Mouse (Mus musculus) midbrain, embryonic 15.5 days (tissue): ENCODE measurements at regions not wholly inside any gene's neighbourhood (a gene's known extent, or its start where the extent isn't known, plus 50 kb on each side); places are given as distances from the start of the nearest gene placed in this dataset.
"Not testable (repeated sequence)": the region's sequence is repeated elsewhere in the genome, so short reads cannot be mapped to it uniquely, and the experiment has no call there.

ENCODE experiments used
- ATAC-seq: fragments of 200-750 bp; cut with Nextera tagmentation; replicated peaks from 2 replicates; pipeline ENCODE4 v1.8.0; 2017; ENCODE audit warnings: moderate TSS enrichment
- H3K27ac ChIP-seq: fragments of 300-500 bp; sonication (generic); 2 replicates; pipeline ENCODE4 v1.5.1; 2015; ENCODE audit warnings: mild to moderate bottlenecking, inconsistent platforms
- H3K27me3 ChIP-seq: fragments of 300-500 bp; sonication (generic); replicated peaks from 2 replicates; pipeline ENCODE4 v1.6.1; 2015; ENCODE audit warnings: inconsistent platforms
- H3K36me3 ChIP-seq: fragments of 300-500 bp; sonication (generic); replicated peaks from 2 replicates; pipeline ENCODE4 v1.6.1; 2015; ENCODE audit warnings: inconsistent platforms
- H3K4me1 ChIP-seq: fragments of 300-500 bp; sonication (generic); 2 replicates; pipeline ENCODE4 v1.6.1; 2015; ENCODE audit warnings: inconsistent platforms
- H3K4me2 ChIP-seq: fragments of 300-500 bp; sonication (generic); 2 replicates; pipeline ENCODE4 v1.6.1; 2015; ENCODE audit warnings: inconsistent platforms, mild to moderate bottlenecking, moderate library complexity
- H3K4me3 ChIP-seq: fragments of 300-500 bp; sonication (generic); 2 replicates; pipeline ENCODE4 v1.5.1; 2015; ENCODE audit warnings: mild to moderate bottlenecking, inconsistent platforms
- H3K9ac ChIP-seq: fragments of 300-500 bp; sonication (generic); 2 replicates; pipeline ENCODE4 v1.6.1; 2015; ENCODE audit warnings: mild to moderate bottlenecking, inconsistent platforms
- H3K9me3 ChIP-seq: fragments of 300-500 bp; sonication (generic); 2 replicates; pipeline ENCODE4 v1.6.1; 2016; ENCODE audit warnings: inconsistent platforms
- WGBS: fragments of 180-500 bp; shearing (Covaris S2); methylation state at CpG from one replicate; pipeline ENCODE4 v1.1.7; 2015; ENCODE audit warnings: mixed read lengths; 5-methylcytosine and 5-hydroxymethylcytosine counted together

- H3K4me1 ChIP-seq = no peaks in the 10 kb centered on the region
- H3K9me3 ChIP-seq = no peaks in the 10 kb centered on the region
- H3K4me3 ChIP-seq = no peak overlapping the region
- H3K9ac ChIP-seq = no peak overlapping the region
- H3K27me3 ChIP-seq = no peaks in the 10 kb centered on the region
- H3K36me3 ChIP-seq = no peaks in the 10 kb centered on the region
- no peak for ATAC-seq
- H3K27ac ChIP-seq = no peak overlapping the region
- 95% methylated on average over 4 of the region's 4 CpGs for WGBS
- H3K4me2 ChIP-seq = no peak overlapping the region
Observed at GRCm38 (mm10) chr2:10658317-10658716, 288.0 kb downstream of the Sfmbt2 start.

GRCm38 (mm10) chr2:10667915-10668314, 297.6 kb downstream of the Sfmbt2 start:
- H3K9ac ChIP-seq, H3K4me2 ChIP-seq, ATAC-seq, H3K27me3 ChIP-seq, H3K4me3 ChIP-seq, H3K36me3 ChIP-seq, H3K27ac ChIP-seq, H3K9me3 ChIP-seq: not testable (repeated sequence)
- peaks cover 13% of the 10 kb centered on the region for H3K4me1 ChIP-seq
- 38% methylated on average over 1 of the region's 1 CpGs for WGBS

- Histone ChIP-seq H3K9me3 (no peaks in the 10 kb centered on the region), H3K4me1 (peaks cover 13% of the 10 kb centered on the region), H3K27ac (no peak overlapping the region), H3K4me2 (peak overlapping the region; percentile 25), H3K9ac (no peak overlapping the region), H3K27me3 (no peaks in the 10 kb centered on the region), H3K36me3 (no peaks in the 10 kb centered on the region), H3K4me3 (0 out of 2 replicates have a peak overlapping the region, but pooled peaks have one; percentile 7)
- WGBS = 32% methylated on average over 7 of the region's 7 CpGs
- ATAC-seq = peak; percentile 84
Observed at GRCm38 (mm10) chr2:10670423-10671298, 300.4 kb downstream of the Sfmbt2 start.

- Histone ChIP-seq H3K9me3 (no peaks in the 10 kb centered on the region), H3K27ac (no peak overlapping the region), H3K36me3 (no peaks in the 10 kb centered on the region), H3K4me1 (peaks cover 13% of the 10 kb centered on the region), H3K4me2 (peak overlapping the region; percentile 25), H3K27me3 (no peaks in the 10 kb centered on the region), H3K4me3 (no peak overlapping the region), H3K9ac (no peak overlapping the region)
- 42% methylated on average over 2 of the region's 2 CpGs for WGBS
- ATAC-seq = peak; percentile 86
Observed at GRCm38 (mm10) chr2:10671299-10671632, 301.0 kb downstream of the Sfmbt2 start.

GRCm38 (mm10) chr2:10672196-10672595, 301.9 kb downstream of the Sfmbt2 start:
- H3K4me3 ChIP-seq = no peak overlapping the region
- no peak for ATAC-seq
- H3K4me2 ChIP-seq = no peak overlapping the region
- H3K27me3 ChIP-seq = no peaks in the 10 kb centered on the region
- H3K27ac ChIP-seq = no peak overlapping the region
- peaks cover 13% of the 10 kb centered on the region for H3K4me1 ChIP-seq
- WGBS = 91% methylated on average over 4 of the region's 4 CpGs
- H3K36me3 ChIP-seq = no peaks in the 10 kb centered on the region
- no peaks in the 10 kb centered on the region for H3K9me3 ChIP-seq
- no peak overlapping the region for H3K9ac ChIP-seq

- no peak overlapping the region for H3K4me3 ChIP-seq
- H3K36me3 ChIP-seq = no peaks in the 10 kb centered on the region
- WGBS = 62% methylated on average over 6 of the region's 6 CpGs
- no peak overlapping the region for H3K27ac ChIP-seq
- H3K4me1 ChIP-seq = peaks cover 13% of the 10 kb centered on the region
- H3K9me3 ChIP-seq = no peaks in the 10 kb centered on the region
- no peaks in the 10 kb centered on the region for H3K27me3 ChIP-seq
- H3K9ac ChIP-seq = no peak overlapping the region
- ATAC-seq = no peak
- H3K4me2 ChIP-seq = no peak overlapping the region
Observed at GRCm38 (mm10) chr2:10674738-10675349, 304.5 kb downstream of the Sfmbt2 start.

- Histone ChIP-seq H3K27me3 (no peaks in the 10 kb centered on the region), H3K9ac (no peak overlapping the region), H3K36me3 (no peaks in the 10 kb centered on the region), H3K4me2 (no peak overlapping the region), H3K9me3 (no peaks in the 10 kb centered on the region), H3K27ac (no peak overlapping the region), H3K4me3 (no peak overlapping the region), H3K4me1 (no peaks in the 10 kb centered on the region)
- 45% methylated on average over 10 of the region's 10 CpGs for WGBS
- no peak for ATAC-seq
Observed at GRCm38 (mm10) chr2:10701459-10701858, 331.1 kb downstream of the Sfmbt2 start.

- no peaks in the 10 kb centered on the region for H3K9me3 ChIP-seq
- H3K27ac ChIP-seq = no peak overlapping the region
- H3K4me2 ChIP-seq = no peak overlapping the region
- ATAC-seq = no peak
- H3K4me3 ChIP-seq = no peak overlapping the region
- H3K4me1 ChIP-seq = no peaks in the 10 kb centered on the region
- H3K9ac ChIP-seq = no peak overlapping the region
- no peaks in the 10 kb centered on the region for H3K36me3 ChIP-seq
- 77% methylated on average over 5 of the region's 5 CpGs for WGBS
- no peaks in the 10 kb centered on the region for H3K27me3 ChIP-seq
Observed at GRCm38 (mm10) chr2:10718366-10718765, 348.1 kb downstream of the Sfmbt2 start.

GRCm38 (mm10) chr2:10734337-10734736, 364.0 kb downstream of the Sfmbt2 start:
- not testable (repeated sequence) for ATAC-seq, H3K36me3 ChIP-seq, H3K4me3 ChIP-seq, H3K27ac ChIP-seq, H3K9ac ChIP-seq, H3K4me2 ChIP-seq, H3K9me3 ChIP-seq
- H3K27me3 ChIP-seq = peaks cover 27% of the 10 kb centered on the region
- WGBS = 94% methylated on average over 5 of the region's 5 CpGs
- H3K4me1 ChIP-seq = peaks cover 13% of the 10 kb centered on the region

GRCm38 (mm10) chr2:10736696-10737457, 366.6 kb downstream of the Sfmbt2 start:
- Histone ChIP-seq H3K4me3 (peak overlapping the region; percentile 20), H3K4me1 (peaks cover 13% of the 10 kb centered on the region), H3K27ac (peak overlapping the region; percentile 60), H3K9ac (0 out of 2 replicates have a peak overlapping the region, but pooled peaks have one; percentile 4), H3K27me3 (peaks cover 30% of the 10 kb centered on the region), H3K36me3 (no peaks in the 10 kb centered on the region), H3K9me3 (no peaks in the 10 kb centered on the region), H3K4me2 (peak overlapping the region; percentile 49)
- WGBS = 6% methylated on average over 13 of the region's 13 CpGs
- ATAC-seq = peak; percentile 92

GRCm38 (mm10) chr2:10737458-10737775, 367.1 kb downstream of the Sfmbt2 start:
- H3K9me3 ChIP-seq = no peaks in the 10 kb centered on the region
- H3K4me3 ChIP-seq = peak overlapping the region; percentile 20
- H3K9ac ChIP-seq = no peak overlapping the region
- peak overlapping the region; percentile 60; the same call in 1 of the 2 replicates for H3K27ac ChIP-seq
- H3K27me3 ChIP-seq = peaks cover 27% of the 10 kb centered on the region
- WGBS = 23% methylated on average over 9 of the region's 9 CpGs
- H3K36me3 ChIP-seq = no peaks in the 10 kb centered on the region
- ATAC-seq = peak; percentile 94
- peaks cover 13% of the 10 kb centered on the region for H3K4me1 ChIP-seq
- H3K4me2 ChIP-seq = peak overlapping the region; percentile 49

- H3K4me2 ChIP-seq = no peak overlapping the region
- H3K9ac ChIP-seq = no peak overlapping the region
- H3K27ac ChIP-seq = no peak overlapping the region
- H3K36me3 ChIP-seq = no peaks in the 10 kb centered on the region
- no peak for ATAC-seq
- no peaks in the 10 kb centered on the region for H3K4me1 ChIP-seq
- no peaks in the 10 kb centered on the region for H3K9me3 ChIP-seq
- 88% methylated on average over 7 of the region's 7 CpGs for WGBS
- H3K4me3 ChIP-seq = no peak overlapping the region
- H3K27me3 ChIP-seq = no peaks in the 10 kb centered on the region; the same call in 1 of the 2 replicates
Observed at GRCm38 (mm10) chr2:10745127-10745526, 374.8 kb downstream of the Sfmbt2 start.
